Mouse (Mus musculus) thymus, adult 18-20 months (tissue): ENCODE measurements around the gene Smo.

ENCODE experiments used
- DNase-seq, 2 experiments: peaks; one replicate each; pipeline ENCODE4 v3.0.0; 2022; ENCODE audit warnings: mixed read lengths in 2 of 2

Smo gene

GRCm38 (mm10) chr6:29776542-29777237 lies 41.4 kb downstream of the Smo start:
- DNase-seq = no peak

DNA sequence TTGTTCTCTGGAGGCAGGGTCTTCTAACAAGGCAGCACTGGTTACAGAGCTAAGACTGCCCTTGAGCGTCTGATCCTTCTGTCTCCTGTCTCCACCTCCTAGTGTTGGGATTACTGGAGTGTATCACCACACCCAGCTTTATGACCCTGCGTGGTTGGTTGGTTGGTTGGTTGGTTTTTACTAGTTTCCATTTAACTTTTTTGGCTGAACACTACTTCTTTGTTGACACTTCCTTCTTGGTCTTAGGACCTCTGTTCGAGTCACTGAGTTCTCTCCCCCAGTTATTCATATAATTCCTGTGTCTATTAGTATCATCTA lies 41.9 kb downstream of the Smo start:
- no peak for DNase-seq

- DNase-seq = no peak
Observed at GRCm38 (mm10) chr6:29780082-29780481, 44.8 kb downstream of the Smo start.

GRCm38 (mm10) chr6:29780571-29780970 lies 45.3 kb downstream of the Smo start:
- DNase-seq = no peak

DNA sequence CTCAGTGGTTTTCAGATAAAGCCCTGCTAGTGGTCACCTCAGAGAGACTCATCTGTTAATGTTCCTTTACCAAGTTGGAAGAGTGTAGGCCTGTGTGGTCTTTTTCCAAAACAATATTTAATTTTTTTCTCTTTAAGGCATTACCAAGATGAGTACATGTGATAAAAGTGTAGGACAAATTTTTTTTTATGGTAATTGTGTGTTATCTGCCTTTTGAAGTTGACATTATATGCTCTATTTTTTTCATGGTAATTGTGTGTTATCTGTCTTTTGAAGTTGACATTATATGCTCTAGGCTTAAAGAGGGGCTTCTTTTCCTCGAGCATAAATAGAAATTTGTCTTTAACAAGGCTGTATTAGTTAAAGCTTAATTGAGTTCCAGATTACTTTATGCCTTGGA lies 46.9 kb downstream of the Smo start:
- DNase-seq = no peak

DNA sequence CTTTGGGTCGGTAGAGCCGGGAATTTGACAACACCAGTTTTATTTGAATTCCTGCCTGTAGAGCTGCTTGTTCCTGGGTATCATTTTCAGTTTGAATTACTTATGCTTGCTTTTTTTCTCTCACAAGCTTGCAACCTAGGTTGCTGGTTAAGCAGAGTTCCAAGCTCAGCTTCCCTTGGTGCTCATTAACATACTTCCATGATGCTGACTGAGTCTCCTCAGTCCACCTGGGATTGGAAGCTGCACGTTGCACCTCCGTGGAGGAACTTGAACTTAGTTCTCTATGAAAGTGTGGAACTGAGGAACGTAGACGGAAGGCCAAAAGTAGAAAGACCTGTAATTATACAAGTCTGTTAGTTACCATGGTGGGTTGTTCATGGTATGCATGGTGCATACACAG lies 48.7 kb downstream of the Smo start:
- no peak for DNase-seq

DNA sequence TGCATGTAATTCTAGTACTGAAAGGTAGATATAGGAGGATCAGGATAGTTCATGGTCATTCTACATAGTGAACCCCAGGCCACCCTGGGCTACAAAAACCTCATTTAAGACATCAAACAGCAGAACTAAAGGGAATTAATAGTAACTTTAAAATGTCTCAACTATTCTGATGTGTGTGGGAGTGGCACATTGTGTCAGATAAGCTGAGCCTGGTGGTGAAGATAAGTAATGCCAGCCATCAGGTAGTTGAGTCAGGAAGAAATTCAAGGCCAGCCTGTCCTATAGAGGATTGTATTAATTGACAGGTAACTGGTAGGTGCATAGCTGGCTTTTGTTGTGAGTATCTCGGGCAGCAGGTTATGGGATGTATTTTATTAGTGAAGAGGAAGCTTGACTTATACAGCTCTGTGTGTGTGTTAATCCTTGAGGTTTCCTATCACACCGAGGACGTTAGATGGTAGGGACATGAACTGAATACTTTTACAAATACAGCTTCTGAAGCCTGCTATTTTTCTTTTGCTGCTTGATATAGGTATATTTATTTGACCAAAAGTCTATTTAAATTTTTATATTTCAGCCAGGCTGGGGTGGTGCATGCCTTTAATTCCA lies 49.2 kb downstream of the Smo start:
- no peak for DNase-seq

- no peak for DNase-seq
Observed at GRCm38 (mm10) chr6:29785759-29786158, 50.5 kb downstream of the Smo start.

- DNase-seq = no peak
Observed at GRCm38 (mm10) chr6:29788779-29789350, 53.6 kb downstream of the Smo start.

GRCm38 (mm10) chr6:29790014-29790698 lies 54.9 kb downstream of the Smo start:
- no peak for DNase-seq

GRCm38 (mm10) chr6:29793520-29793919 lies 58.2 kb downstream of the Smo start:
- no peak for DNase-seq

GRCm38 (mm10) chr6:29794582-29794981 lies 59.3 kb downstream of the Smo start:
- no peak for DNase-seq

DNA sequence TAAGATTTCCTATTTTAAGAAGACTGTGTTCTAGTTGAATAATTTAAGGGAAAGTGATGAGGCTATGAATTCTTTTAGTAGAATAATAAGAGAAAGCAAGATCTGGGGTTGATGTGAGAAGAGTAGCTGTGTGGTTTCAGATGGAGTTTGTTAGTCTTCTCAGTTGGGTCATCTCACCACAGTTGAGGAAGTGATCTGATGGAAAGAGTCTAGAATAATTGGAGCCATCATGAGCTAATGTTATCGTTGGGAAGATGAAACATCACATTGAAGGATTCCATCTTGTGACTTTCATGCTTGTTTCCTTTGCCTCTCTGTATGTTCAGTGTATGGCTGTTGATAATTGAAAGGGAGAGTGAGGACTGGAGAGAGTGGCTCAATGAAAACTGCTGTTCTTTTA lies 67.7 kb downstream of the Smo start:
- DNase-seq = no peak

DNA sequence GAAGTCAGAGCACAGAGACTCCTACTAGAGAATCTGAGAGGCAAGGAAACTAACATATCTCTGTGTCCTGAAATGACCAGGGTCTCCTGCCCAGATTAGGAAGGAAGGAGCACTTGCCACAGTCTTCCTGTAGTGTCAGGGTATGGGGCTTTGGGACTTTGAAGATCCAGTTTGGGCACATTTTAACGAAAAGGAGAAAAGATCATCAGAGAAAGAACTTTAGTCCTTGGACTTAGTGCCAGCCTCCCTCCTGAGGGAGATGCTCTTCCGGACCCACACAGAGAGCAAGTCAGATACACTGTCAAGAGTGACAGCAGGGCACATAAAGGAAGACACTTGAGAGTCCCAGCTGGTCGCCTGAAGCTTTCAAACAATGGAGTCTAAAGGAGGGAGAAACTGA lies 68.7 kb downstream of the Smo start:
- DNase-seq = no peak

- no peak for DNase-seq
Observed at GRCm38 (mm10) chr6:29805381-29805780, 70.1 kb downstream of the Smo start.
